Mouse (Mus musculus) midbrain, embryonic 16.5 days (tissue): ENCODE results near the gene Skap1. TPM values are rescaled to one million over a fixed set of nuclear protein-coding genes. Genes with fewer than 3 reads are reported as not detected.

Source experiments
- ATAC-seq: fragments of 200-750 bp; cut with Nextera tagmentation; 2 replicates; pipeline ENCODE4 v1.8.0; 2017; ENCODE audit warnings: moderate TSS enrichment
- H3K27ac ChIP-seq: fragments of 300-500 bp; sonication (generic); 2 replicates; pipeline ENCODE4 v1.5.1; 2014; ENCODE audit warnings: mild to moderate bottlenecking, low read length, mixed read lengths
- H3K27me3 ChIP-seq: fragments of 300-500 bp; sonication (generic); 2 replicates; pipeline ENCODE4 v1.6.1; 2014; ENCODE audit warnings: low read depth, low read length, mixed read lengths; ENCODE audit not compliant: control insufficient read depth, insufficient read depth
- H3K36me3 ChIP-seq: fragments of 300-500 bp; sonication (generic); 2 replicates; pipeline ENCODE4 v1.6.1; 2014; ENCODE audit warnings: mild to moderate bottlenecking, low read length, moderate library complexity, mixed read lengths; ENCODE audit not compliant: control insufficient read depth, insufficient read depth
- H3K4me1 ChIP-seq: fragments of 300-500 bp; sonication (generic); 2 replicates; pipeline ENCODE4 v1.6.1; 2014; ENCODE audit warnings: mild to moderate bottlenecking, low read length, mixed read lengths; ENCODE audit not compliant: control insufficient read depth, insufficient read depth
- H3K4me2 ChIP-seq: fragments of 300-500 bp; sonication (generic); 2 replicates; pipeline ENCODE4 v1.6.1; 2014; ENCODE audit warnings: mild to moderate bottlenecking, low read length, mixed read lengths
- H3K4me3 ChIP-seq: fragments of 300-500 bp; sonication (generic); 2 replicates; pipeline ENCODE4 v1.5.1; 2014; ENCODE audit warnings: low read depth, mild to moderate bottlenecking, low read length, moderate library complexity, mixed read lengths
- H3K9ac ChIP-seq: fragments of 300-500 bp; sonication (generic); 2 replicates; pipeline ENCODE4 v1.6.1; 2014; ENCODE audit warnings: low read depth, low read length, mixed read lengths
- H3K9me3 ChIP-seq: fragments of 300-500 bp; sonication (generic); replicated peaks from 2 replicates; pipeline ENCODE4 v1.6.1; 2014; ENCODE audit warnings: mild to moderate bottlenecking, low read length, mixed read lengths; ENCODE audit not compliant: control insufficient read depth, poor library complexity, severe bottlenecking
- WGBS: fragments of 180-500 bp; shearing (Covaris S2); extraction: QIAGEN DNeasy Blood & Tissue Kit; methylation state at CpG from one replicate; pipeline ENCODE4 v1.1.7; 2014; 5-methylcytosine and 5-hydroxymethylcytosine counted together
- polyA plus RNA-seq: library from polyadenylated mRNA; unstranded; fragments of >200 nt; fragmentation: Nextera tagmentation; extraction: Ambion mirVana; gene quantifications from 2 replicates; pipeline ENCODE4 v1.2.1, GENCODE M21; 2015

Gene Skap1
- polyA plus RNA-seq, result 3.6 and 4.9 TPM in 2 replicates

GRCm38 (mm10) chr11:96463986-96464715, at the start of gene Skap1:
TSS of gene Skap1 (plus strand) at chr11:96464593.
- no peaks in the 10 kb centered on the region for H3K9me3 ChIP-seq
- 4% methylated on average over 41 of the region's 42 CpGs for WGBS
- peak within 1 kb of the TSS; percentile 12; the same call in 1 of the 2 replicates for H3K9ac ChIP-seq
- no peaks in the 10 kb centered on the region for H3K36me3 ChIP-seq
- H3K27ac ChIP-seq, result peak within 1 kb of the TSS; percentile 83; the same call in 1 of the 2 replicates
- H3K27me3 ChIP-seq, result no peaks in the 10 kb centered on the region
- H3K4me2 ChIP-seq, result peak within 1 kb of the TSS; percentile 72
- H3K4me3 ChIP-seq, result peak within 1 kb of the TSS; percentile 29
- H3K4me1 ChIP-seq, result peaks cover 41% of the 10 kb centered on the region
- no peak for ATAC-seq

DNA sequence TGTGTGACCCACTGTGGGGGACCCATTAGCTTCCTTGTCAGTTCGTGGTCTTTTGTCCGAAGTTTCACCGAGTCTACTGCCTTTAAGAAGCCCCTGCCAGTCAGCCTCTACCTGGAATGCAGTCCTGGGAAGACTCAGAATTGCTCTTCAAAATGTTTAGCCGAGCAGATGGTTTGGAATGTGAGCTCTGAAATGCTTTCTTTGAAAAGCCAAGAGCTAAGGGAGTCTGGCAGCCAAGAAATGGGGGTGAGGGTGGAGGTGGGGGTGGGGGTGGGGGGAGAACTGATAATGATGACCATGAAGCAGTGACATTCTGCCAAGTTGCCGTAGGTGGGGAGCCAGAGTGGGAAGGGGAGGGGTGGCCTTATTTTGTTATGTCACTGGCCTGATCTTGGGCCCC, 43.3 kb upstream of the Skap1 start:
- Histone ChIP-seq H3K36me3 (no peaks in the 10 kb centered on the region), H3K27ac (no peak overlapping the region), H3K4me3 (no peak overlapping the region), H3K27me3 (no peaks in the 10 kb centered on the region), H3K9me3 (no peaks in the 10 kb centered on the region), H3K4me1 (no peaks in the 10 kb centered on the region), H3K9ac (no peak overlapping the region), H3K4me2 (no peak overlapping the region)
- ATAC-seq, result no peak
- WGBS, result 51% methylated on average over 5 of the region's 5 CpGs

DNA sequence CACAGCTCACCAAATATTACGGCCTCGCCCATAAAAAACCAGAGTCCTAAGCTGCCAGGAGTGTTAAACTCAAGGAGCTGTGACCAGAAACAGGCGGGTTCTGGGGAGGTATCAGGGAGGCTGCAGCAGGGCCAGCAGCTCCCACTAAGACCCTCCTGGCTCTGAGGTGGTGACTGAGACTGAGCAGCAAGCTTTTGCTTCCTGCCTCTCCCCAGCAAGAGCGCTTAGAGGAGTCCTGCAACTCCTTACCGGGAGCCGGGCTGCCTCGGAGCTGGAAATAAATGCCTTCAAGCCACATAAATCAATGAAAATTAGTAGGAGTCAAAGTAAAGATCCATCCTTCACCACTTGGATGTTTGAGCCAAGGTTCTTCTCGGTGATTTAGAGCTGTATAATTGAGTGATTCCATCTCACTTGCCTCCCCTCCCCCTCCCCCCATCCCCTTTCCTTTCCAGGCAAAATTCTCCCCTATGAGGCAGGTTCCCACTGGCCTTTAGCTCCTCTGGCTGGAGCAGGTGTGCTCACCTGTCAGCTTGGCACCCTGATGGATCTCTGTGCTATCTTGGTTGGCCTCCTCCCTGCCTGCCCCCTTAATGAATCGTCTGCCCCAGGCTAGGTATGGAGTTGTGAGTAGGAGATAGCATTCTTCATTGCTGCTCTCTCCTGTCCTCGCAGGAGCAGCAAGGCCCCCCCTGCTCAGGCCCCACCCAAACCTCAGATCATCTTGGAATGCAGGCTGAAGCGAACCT, 42.7 kb upstream of the Skap1 start:
- ATAC-seq, result no peak
- H3K9ac ChIP-seq, result no peak overlapping the region
- no peaks in the 10 kb centered on the region for H3K4me1 ChIP-seq
- no peaks in the 10 kb centered on the region for H3K36me3 ChIP-seq
- H3K9me3 ChIP-seq, result no peaks in the 10 kb centered on the region
- 71% methylated on average over 11 of the region's 11 CpGs for WGBS
- H3K27me3 ChIP-seq, result no peaks in the 10 kb centered on the region
- no peak overlapping the region for H3K4me2 ChIP-seq
- no peak overlapping the region for H3K4me3 ChIP-seq
- no peak overlapping the region for H3K27ac ChIP-seq

DNA sequence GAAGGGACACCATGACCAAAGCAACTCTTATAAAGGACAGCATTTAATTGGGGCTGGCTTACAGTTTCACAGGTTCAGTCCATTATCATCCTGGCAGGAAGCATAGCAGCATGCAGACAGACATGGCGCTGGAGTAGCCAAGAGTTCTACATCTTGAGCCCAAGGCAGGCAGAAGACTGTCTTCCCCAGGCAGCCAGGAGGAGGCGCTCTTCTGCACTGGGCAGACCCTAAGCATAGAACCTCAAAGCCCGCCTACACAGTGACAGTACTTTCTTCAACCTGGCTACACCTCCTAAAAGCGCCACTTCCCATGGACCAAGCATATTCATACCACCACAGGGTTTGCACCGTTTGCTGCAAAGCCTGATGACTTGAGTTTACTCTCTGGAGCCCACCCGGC, 39.2 kb upstream of the Skap1 start:
- no peaks in the 10 kb centered on the region for H3K27me3 ChIP-seq
- WGBS, result 84% methylated on average over 6 of the region's 6 CpGs
- no peaks in the 10 kb centered on the region for H3K9me3 ChIP-seq
- no peak overlapping the region for H3K4me3 ChIP-seq
- no peaks in the 10 kb centered on the region for H3K36me3 ChIP-seq
- H3K4me1 ChIP-seq, result no peaks in the 10 kb centered on the region
- no peak overlapping the region for H3K27ac ChIP-seq
- H3K4me2 ChIP-seq, result no peak overlapping the region
- H3K9ac ChIP-seq, result no peak overlapping the region
- no peak for ATAC-seq

DNA sequence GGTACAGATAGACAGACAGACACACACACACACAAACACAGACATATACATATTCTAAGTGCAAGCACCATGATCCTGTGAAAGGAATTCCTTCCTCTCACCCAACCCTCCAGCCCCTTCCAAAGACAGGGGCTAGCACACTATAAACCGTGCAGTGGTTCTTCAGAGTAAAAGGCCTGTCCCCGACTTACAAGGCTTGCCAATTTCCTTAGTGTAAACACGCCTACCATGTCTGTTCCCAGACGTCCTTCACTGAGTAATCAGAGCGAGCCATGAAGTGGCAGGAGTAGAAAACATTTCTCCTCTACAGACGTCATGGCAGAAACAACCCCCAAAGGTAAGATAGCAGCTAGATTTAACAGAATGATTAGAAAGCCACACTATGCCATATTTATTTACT, 38.2 kb upstream of the Skap1 start:
- no peaks in the 10 kb centered on the region for H3K36me3 ChIP-seq
- no peaks in the 10 kb centered on the region for H3K27me3 ChIP-seq
- H3K9ac ChIP-seq, result no peak overlapping the region
- H3K4me3 ChIP-seq, result no peak overlapping the region
- 77% methylated on average over 6 of the region's 6 CpGs for WGBS
- no peaks in the 10 kb centered on the region for H3K4me1 ChIP-seq
- H3K4me2 ChIP-seq, result no peak overlapping the region
- H3K9me3 ChIP-seq, result no peaks in the 10 kb centered on the region
- no peak for ATAC-seq
- H3K27ac ChIP-seq, result no peak overlapping the region

- Histone ChIP-seq H3K9ac (no peak overlapping the region), H3K4me1 (no peaks in the 10 kb centered on the region; the same call in 1 of the 2 replicates), H3K27ac (no peak overlapping the region), H3K27me3 (no peaks in the 10 kb centered on the region), H3K9me3 (no peaks in the 10 kb centered on the region), H3K4me2 (no peak overlapping the region), H3K4me3 (no peak overlapping the region), H3K36me3 (no peaks in the 10 kb centered on the region)
- WGBS, result 55% methylated on average over 2 of the region's 2 CpGs
- ATAC-seq, result no peak
These were observed 37.6 kb upstream of the Skap1 start for GRCm38 (mm10) chr11:96426805-96427204.

DNA sequence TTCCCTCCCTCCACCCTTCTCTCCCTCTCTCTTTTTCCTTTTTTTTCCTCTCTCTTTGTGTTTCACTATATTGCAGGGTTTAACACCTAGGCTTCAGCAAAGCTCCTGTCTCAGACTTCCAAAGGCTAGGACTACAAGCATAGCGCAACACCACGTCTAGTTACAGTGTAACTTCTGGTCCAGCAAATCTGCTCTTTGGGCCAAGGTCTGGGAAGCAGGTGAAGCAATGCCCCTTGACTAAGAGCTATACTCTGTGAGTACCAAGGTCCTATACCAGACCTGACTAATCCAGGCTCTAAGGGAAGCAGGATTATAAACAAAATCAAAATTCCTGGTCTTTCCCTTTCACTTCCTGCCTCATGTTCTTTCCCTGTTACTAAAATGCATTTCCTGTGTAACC, 35.3 kb upstream of the Skap1 start:
- Histone ChIP-seq H3K4me3 (no peak overlapping the region), H3K36me3 (no peaks in the 10 kb centered on the region), H3K9me3 (no peaks in the 10 kb centered on the region), H3K9ac (no peak overlapping the region), H3K27ac (no peak overlapping the region), H3K4me1 (no peaks in the 10 kb centered on the region; the same call in 1 of the 2 replicates), H3K27me3 (no peaks in the 10 kb centered on the region), H3K4me2 (no peak overlapping the region)
- no peak for ATAC-seq
- 88% methylated on average over 2 of the region's 2 CpGs for WGBS

- no peak for ATAC-seq
- Histone ChIP-seq H3K9me3 (no peaks in the 10 kb centered on the region), H3K27me3 (no peaks in the 10 kb centered on the region), H3K9ac (no peak overlapping the region), H3K4me3 (no peak overlapping the region), H3K27ac (no peak overlapping the region), H3K36me3 (no peaks in the 10 kb centered on the region), H3K4me1 (no peaks in the 10 kb centered on the region; the same call in 1 of the 2 replicates), H3K4me2 (no peak overlapping the region)
- WGBS, result 84% methylated on average over 5 of the region's 5 CpGs
These were observed 34.5 kb upstream of the Skap1 start for GRCm38 (mm10) chr11:96429891-96430290.

DNA sequence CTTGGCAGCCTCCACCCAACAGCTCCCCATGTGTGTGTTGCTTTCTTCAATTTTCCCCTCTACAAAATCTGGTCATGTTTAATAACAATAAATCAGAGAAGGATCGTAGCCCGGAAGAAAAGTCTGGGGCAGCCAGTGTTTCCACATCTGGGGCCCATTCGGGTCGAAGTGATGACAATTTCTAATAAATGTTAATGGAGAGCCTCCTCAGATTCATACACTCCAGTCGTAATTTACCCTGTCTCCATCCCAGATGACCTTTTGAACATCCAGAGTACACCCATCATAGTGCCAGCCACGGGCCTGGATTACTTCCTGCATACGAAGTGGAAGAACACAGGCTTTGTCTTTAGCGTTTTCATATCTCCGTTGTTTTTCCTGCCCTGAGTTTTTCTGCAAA, 32.5 kb upstream of the Skap1 start:
- Histone ChIP-seq H3K9me3 (no peaks in the 10 kb centered on the region), H3K4me3 (no peak overlapping the region), H3K36me3 (no peaks in the 10 kb centered on the region), H3K27ac (no peak overlapping the region), H3K27me3 (no peaks in the 10 kb centered on the region; the same call in 1 of the 2 replicates), H3K4me1 (no peaks in the 10 kb centered on the region; the same call in 1 of the 2 replicates), H3K9ac (no peak overlapping the region), H3K4me2 (no peak overlapping the region)
- ATAC-seq, result no peak
- 72% methylated on average over 9 of the region's 9 CpGs for WGBS
